Mouse (Mus musculus) E14TG2a.4 (cell line): ENCODE measurements around the gene Dera.
"Not testable (repeated sequence)": the region's sequence is repeated elsewhere in the genome, so short reads cannot be mapped to it uniquely, and the experiment has no call there.

Experiments used
- H3K27me3 ChIP-seq: 2 replicates; pipeline ENCODE4 v1.6.1; 2014; ENCODE audit warnings: low read length, control low read depth; ENCODE audit not compliant: insufficient read depth
- H3K36me3 ChIP-seq: 2 replicates; pipeline ENCODE4 v1.6.1; 2014; ENCODE audit warnings: low read length, control low read depth; ENCODE audit not compliant: insufficient read depth
- H3K4me1 ChIP-seq: replicated peaks from 2 replicates; pipeline ENCODE4 v1.6.1; 2014; ENCODE audit warnings: low read depth, low read length, control low read depth
- H3K4me3 ChIP-seq: replicated peaks from 2 replicates; pipeline ENCODE4 v1.5.1; 2014; ENCODE audit warnings: mild to moderate bottlenecking, low read length
- H3K9me3 ChIP-seq: 2 replicates; pipeline ENCODE4 v1.6.1; 2014; ENCODE audit warnings: low read length, control low read depth
- CTCF ChIP-seq: conservative IDR thresholded peaks from 2 replicates; pipeline ENCODE4 v1.5.1; 2014; ENCODE audit warnings: low read length
- NANOG ChIP-seq: IDR thresholded peaks from 2 replicates; pipeline ENCODE4 v1.6.1; 2014; ENCODE audit warnings: borderline replicate concordance, low read length, mixed read lengths
- POU5F1 ChIP-seq: IDR thresholded peaks from 2 replicates; pipeline ENCODE4 v1.6.1; 2014; ENCODE audit warnings: low read length, borderline replicate concordance

Dera gene

DNA sequence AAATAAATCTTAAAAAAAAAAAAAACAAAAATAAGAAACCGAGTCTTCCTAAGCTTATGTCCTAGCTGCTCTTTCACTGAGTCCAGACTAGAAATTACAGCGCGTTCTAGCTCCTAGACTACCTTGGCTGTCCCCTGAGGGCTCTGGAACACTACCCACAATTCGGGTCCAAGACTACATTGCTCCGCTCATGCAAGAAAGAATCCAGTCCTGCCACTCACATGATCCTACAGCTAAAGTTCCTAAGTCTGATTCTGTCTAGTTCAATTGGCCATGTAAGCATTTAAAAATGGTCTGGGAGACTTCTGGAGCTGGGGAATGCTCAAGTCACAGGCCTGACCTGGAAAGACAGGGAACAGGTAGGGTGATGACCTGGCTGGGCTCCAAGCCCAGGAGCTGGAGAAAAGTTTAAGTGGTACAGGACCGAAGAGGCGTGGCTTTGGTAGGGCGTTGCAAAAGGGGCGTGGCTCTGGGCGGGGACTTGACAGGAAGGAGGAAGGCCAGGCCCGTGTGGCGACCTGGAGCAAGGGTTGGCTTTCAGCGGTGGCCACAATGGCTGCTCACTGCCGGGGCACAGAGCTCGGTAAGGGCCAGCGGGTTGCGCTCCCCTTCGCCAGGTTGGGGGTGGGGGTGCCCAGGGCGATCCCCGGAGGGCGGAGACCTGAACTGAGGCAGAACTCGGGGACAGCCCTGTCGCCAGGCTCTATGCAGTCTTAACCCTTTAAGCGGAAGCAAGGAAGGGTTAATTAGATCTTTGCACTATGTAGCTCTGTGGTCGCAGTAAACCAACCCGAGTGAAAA, at the start of gene Dera:
Gene Dera, plus strand, starts transcription at position 491 of the 801 bp plus-strand sequence.
- Histone ChIP-seq H3K4me1 (peaks cover 36% of the 10 kb centered on the region), H3K9me3 (no peaks in the 10 kb centered on the region), H3K27me3 (no peaks in the 10 kb centered on the region), H3K4me3 (peak within 1 kb of the TSS; percentile 82), H3K36me3 (peaks cover 32% of the 10 kb centered on the region)
- TF ChIP-seq NANOG = no peak
- TF ChIP-seq POU5F1 = no peak
- no peak for TF ChIP-seq CTCF

DNA sequence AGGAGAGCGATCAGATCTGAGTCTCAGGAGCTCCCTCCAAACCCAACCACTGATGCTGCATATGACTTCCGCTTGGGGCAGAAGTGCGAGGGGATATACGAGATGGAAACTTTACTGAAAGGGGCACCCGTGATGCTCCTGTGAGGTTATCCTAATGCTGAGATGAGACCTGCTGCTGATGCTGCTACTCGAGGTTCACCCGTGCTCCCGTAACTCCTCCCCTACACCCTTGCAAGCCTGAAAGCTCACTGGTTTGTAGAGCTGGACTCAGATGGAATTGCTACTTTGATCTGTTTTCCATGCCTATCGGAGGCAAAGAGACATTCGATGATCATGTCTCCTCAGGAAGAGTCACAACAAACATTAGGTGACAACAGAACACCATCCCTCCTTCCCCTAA, 48.1 kb upstream of the Dera start:
- Histone ChIP-seq H3K27me3 (no peaks in the 10 kb centered on the region), H3K36me3 (no peaks in the 10 kb centered on the region), H3K4me1 (peaks cover 5% of the 10 kb centered on the region; the same call in 1 of the 2 replicates), H3K9me3 (peaks cover 21% of the 10 kb centered on the region), H3K4me3 (no peak overlapping the region)
- no peak for TF ChIP-seq NANOG
- TF ChIP-seq POU5F1 = no peak
- TF ChIP-seq CTCF = no peak

DNA sequence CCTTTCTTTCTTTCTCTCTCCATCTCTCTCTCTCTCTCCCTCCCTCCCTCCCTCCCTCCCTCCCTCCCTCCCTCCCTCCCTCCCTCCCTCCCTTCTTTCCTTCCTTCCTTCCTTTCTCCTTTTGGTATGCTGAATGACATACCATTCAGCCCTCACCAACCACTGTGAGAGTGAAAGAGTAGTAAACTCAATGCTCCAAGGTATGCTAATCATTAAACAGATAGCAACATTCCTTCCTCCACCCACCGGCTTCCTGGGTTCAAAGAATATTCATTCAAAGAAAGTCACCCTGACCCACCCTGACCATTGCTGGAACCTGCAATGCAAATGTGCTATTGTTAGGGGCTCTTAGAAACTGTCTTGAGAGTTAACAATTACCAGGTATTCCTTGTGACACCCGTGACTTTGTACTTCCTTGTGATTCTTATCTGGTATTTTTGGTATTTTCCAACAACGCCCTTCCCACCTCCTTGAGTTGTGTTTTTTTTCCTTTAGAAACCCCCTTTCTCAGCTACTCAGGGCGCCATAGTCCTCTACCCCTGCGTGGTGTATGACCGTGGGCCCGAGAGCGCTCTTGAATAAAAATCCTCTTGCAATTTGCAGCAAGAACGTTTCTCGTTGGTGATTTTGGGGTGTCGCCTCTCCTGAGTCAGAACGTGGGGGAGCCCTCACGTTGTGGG, 45.5 kb upstream of the Dera start:
- H3K4me3 ChIP-seq, H3K27me3 ChIP-seq, H3K36me3 ChIP-seq, H3K4me1 ChIP-seq: not testable (repeated sequence)
- peaks cover 21% of the 10 kb centered on the region for H3K9me3 ChIP-seq

DNA sequence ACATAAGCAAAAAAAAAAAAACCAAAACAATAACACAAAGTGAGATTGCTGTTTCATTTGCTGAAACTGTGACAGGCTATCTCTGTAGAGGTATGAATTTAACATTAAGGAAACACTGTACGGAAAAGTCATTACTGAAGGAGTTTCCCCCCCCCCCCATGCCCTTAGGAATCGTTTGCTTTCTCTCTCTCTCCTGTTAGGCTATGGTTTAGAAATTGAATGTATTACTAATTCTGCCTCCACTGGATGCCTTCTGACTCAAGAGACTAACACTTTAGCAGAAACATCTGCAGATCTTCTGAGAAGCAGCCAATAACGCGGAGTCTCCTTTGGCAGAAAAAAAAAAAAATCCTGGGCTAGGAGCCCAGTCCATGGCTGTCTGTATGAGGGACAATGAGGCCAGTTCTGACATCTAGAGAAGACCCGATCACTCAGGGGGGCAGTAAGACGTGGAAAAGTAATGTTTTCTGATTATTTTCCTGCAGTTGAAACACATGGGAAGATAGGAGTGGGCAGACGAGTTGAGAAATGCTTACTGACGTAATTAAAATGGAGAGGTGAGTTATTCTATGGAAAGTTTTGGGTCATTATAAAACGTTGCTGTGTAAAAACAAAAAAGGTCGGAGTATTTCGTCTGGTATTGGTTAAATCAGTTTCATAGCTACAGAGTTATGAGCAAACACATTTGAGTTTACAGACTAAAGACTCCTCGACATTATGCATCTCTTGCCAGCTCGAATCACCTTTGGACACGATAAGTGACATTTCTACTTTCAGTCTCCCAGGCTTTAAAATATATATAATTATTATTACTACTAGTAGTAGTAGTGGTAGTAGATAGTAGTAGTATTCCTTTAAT, 43.9 kb upstream of the Dera start:
- H3K36me3 ChIP-seq = no peaks in the 10 kb centered on the region
- peaks cover 21% of the 10 kb centered on the region for H3K9me3 ChIP-seq
- H3K4me3 ChIP-seq = no peak overlapping the region
- H3K4me1 ChIP-seq = no peaks in the 10 kb centered on the region
- TF ChIP-seq POU5F1 (no peak), NANOG (no peak), CTCF (no peak)
- H3K27me3 ChIP-seq = no peaks in the 10 kb centered on the region

DNA sequence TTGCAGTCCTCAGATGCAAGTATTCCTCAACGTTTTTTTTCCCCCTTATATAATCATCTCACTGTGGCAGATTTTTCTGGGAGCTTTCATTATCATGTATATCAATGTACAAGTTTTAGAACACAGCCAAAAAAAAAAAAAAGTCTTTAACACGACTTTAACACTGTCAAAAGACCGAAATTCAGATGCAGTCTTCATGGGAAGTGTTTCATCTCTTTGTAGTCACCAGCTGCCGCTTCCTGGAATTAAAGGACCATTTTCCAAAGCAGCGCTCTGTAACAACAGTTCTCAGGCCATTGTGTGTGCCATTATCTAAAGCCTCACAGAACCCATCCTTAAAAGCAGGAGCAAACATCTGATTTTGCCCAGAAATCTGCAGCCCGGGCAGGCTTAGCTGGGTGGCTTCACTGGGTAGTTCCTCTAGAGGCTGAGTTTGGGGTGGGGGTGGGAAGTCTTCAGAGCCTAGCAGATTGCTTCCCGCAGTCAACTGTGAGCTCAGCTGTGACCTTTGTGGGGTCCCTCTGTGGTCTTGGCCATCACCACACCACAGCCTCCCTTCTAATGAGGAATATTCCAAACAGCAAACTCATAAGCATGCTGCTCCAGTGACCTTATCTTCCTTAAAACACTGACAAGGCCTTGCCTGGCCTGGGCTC, 41.6 kb upstream of the Dera start:
- Histone ChIP-seq H3K4me1 (no peaks in the 10 kb centered on the region), H3K9me3 (peaks cover 18% of the 10 kb centered on the region), H3K4me3 (no peak overlapping the region), H3K27me3 (no peaks in the 10 kb centered on the region), H3K36me3 (no peaks in the 10 kb centered on the region)
- no peak for TF ChIP-seq CTCF
- no peak for TF ChIP-seq NANOG
- no peak for TF ChIP-seq POU5F1

DNA sequence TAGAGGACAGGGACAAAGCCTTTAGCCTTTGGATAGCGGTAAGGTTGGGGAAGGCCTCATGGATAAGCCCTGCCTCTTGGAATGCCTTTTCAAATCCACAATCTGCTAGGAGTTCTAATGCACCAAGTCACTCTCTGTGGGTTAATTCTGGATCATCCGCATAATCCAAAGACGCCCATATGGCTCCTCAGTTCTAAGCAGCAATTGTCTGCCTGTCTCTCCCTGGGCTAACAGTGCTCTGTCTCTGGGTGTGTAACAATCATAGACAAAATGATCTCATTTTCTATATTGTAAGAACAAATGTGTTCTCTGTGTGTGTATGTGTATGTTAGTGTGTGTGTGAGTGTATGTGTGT, 41.1 kb upstream of the Dera start:
- H3K36me3 ChIP-seq = no peaks in the 10 kb centered on the region
- H3K9me3 ChIP-seq = peaks cover 15% of the 10 kb centered on the region
- H3K4me3 ChIP-seq = no peak overlapping the region
- H3K4me1 ChIP-seq = no peaks in the 10 kb centered on the region
- H3K27me3 ChIP-seq = no peaks in the 10 kb centered on the region
- no peak for TF ChIP-seq CTCF
- no peak for TF ChIP-seq NANOG
- no peak for TF ChIP-seq POU5F1

- Histone ChIP-seq H3K4me3 (no peak overlapping the region), H3K9me3 (no peaks in the 10 kb centered on the region; the same call in 1 of the 2 replicates), H3K4me1 (no peaks in the 10 kb centered on the region), H3K36me3 (no peaks in the 10 kb centered on the region), H3K27me3 (no peaks in the 10 kb centered on the region)
- no peak for TF ChIP-seq NANOG
- no peak for TF ChIP-seq POU5F1
- TF ChIP-seq CTCF = no peak
Measured at GRCm38 (mm10) chr6:137716802-137717201, 37.5 kb upstream of the Dera start.
